Mouse (Mus musculus): ENCODE results near the gene Tnk2. TPM values are rescaled to one million over a fixed set of nuclear protein-coding genes. Genes with fewer than 3 reads are reported as not detected.
A peak's percentile ranks its signal among the peaks of the same experiment; 100 is the strongest.

Gene Tnk2
- polyA plus RNA-seq, 1 experiment from 2014 or later, result 9.2 TPM

GRCm38 (mm10) chr16:32682194-32682593 is 38.5 kb downstream of the Tnk2 start:
- no peaks in the 10 kb centered on the region for H3K27me3 ChIP-seq (ENCODE audit: control insufficient read depth, insufficient read depth, low read length)
- ATAC-seq (ENCODE audit: insufficient number of reproducible peaks, low FRiP score, low TSS enrichment, low read depth), result no peak
- H3K4me3 ChIP-seq (ENCODE audit: low read depth, low read length), result no peak overlapping the region
- H3K27ac ChIP-seq (replicated peaks; ENCODE audit: low read depth, low read length), result no peak overlapping the region
- no peak overlapping the region for H3K9ac ChIP-seq (ENCODE audit: low read length)
- 39% methylated on average over 5 of the region's 5 CpGs for WGBS
- DNase-seq (ENCODE audit: low spot score), result peak; percentile 73
- H3K36me3 ChIP-seq (ENCODE audit: control insufficient read depth, insufficient read depth, low read length), result peaks cover 21% of the 10 kb centered on the region
- no peaks in the 10 kb centered on the region for H3K4me1 ChIP-seq (ENCODE audit: control insufficient read depth, insufficient read depth, low read length)
- no peaks in the 10 kb centered on the region for H3K9me3 ChIP-seq (ENCODE audit: control insufficient read depth, low read length)
- H3K4me2 ChIP-seq (ENCODE audit: low read depth, severe bottlenecking), result no peak overlapping the region

GRCm38 (mm10) chr16:32682841-32683240 is 39.2 kb downstream of the Tnk2 start:
- H3K36me3 ChIP-seq (ENCODE audit: control insufficient read depth, insufficient read depth, low read length), result peaks cover 20% of the 10 kb centered on the region
- H3K27me3 ChIP-seq (ENCODE audit: control insufficient read depth, insufficient read depth, low read length), result no peaks in the 10 kb centered on the region
- WGBS, result 81% methylated on average over 4 of the region's 4 CpGs
- ATAC-seq (ENCODE audit: insufficient number of reproducible peaks, low FRiP score, low TSS enrichment, low read depth), result no peak
- no peak overlapping the region for H3K9ac ChIP-seq (ENCODE audit: low read length)
- no peaks in the 10 kb centered on the region for H3K9me3 ChIP-seq (ENCODE audit: control insufficient read depth, low read length)
- H3K4me3 ChIP-seq (ENCODE audit: low read depth, low read length), result no peak overlapping the region
- H3K4me2 ChIP-seq (ENCODE audit: low read depth, severe bottlenecking), result no peak overlapping the region
- no peaks in the 10 kb centered on the region for H3K4me1 ChIP-seq (ENCODE audit: control insufficient read depth, insufficient read depth, low read length)
- no peak for DNase-seq (ENCODE audit: low spot score)
- H3K27ac ChIP-seq (replicated peaks; ENCODE audit: low read depth, low read length), result no peak overlapping the region

DNA sequence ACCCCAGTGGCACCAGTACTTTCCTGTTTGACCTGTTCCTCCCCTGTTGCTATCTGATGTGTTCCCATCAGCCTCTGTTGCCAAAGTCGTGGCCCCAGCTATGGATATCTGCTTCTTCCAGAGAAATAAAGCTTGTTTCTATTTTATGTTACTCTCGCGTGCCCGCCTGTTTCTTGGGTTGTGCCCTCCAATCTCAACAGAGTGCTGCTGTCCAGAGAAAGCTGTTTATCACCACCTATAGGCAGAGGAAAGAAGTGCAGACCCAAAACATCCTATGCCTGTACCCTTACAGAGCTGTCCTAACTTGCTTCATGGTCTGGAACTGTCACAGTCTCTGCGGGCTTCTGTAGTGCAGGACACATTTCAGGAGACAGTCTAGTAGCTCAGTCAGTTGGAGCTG is 39.7 kb downstream of the Tnk2 start:
- peak; percentile 50 for DNase-seq (ENCODE audit: low spot score)
- Histone ChIP-seq H3K36me3 (ENCODE audit: control insufficient read depth, insufficient read depth, low read length) (peaks cover 20% of the 10 kb centered on the region), H3K4me2 (ENCODE audit: low read depth, severe bottlenecking) (no peak overlapping the region), H3K4me1 (ENCODE audit: control insufficient read depth, insufficient read depth, low read length) (no peaks in the 10 kb centered on the region), H3K27ac (replicated peaks; ENCODE audit: low read depth, low read length) (no peak overlapping the region), H3K4me3 (ENCODE audit: low read depth, low read length) (no peak overlapping the region), H3K9ac (ENCODE audit: low read length) (no peak overlapping the region), H3K27me3 (ENCODE audit: control insufficient read depth, insufficient read depth, low read length) (no peaks in the 10 kb centered on the region), H3K9me3 (ENCODE audit: control insufficient read depth, low read length) (no peaks in the 10 kb centered on the region)
- no peak for ATAC-seq (ENCODE audit: insufficient number of reproducible peaks, low FRiP score, low TSS enrichment, low read depth)
- 64% methylated on average over 5 of the region's 5 CpGs for WGBS

- Histone ChIP-seq H3K9me3 (ENCODE audit: control insufficient read depth, low read length) (no peaks in the 10 kb centered on the region), H3K4me2 (ENCODE audit: low read depth, severe bottlenecking) (no peak overlapping the region), H3K9ac (ENCODE audit: low read length) (no peak overlapping the region), H3K36me3 (ENCODE audit: control insufficient read depth, insufficient read depth, low read length) (peaks cover 11% of the 10 kb centered on the region), H3K27me3 (ENCODE audit: control insufficient read depth, insufficient read depth, low read length) (no peaks in the 10 kb centered on the region), H3K4me3 (ENCODE audit: low read depth, low read length) (no peak overlapping the region), H3K4me1 (ENCODE audit: control insufficient read depth, insufficient read depth, low read length) (no peaks in the 10 kb centered on the region), H3K27ac (replicated peaks; ENCODE audit: low read depth, low read length) (no peak overlapping the region)
- DNase-seq (ENCODE audit: low spot score) (no peak), ATAC-seq (ENCODE audit: insufficient number of reproducible peaks, low FRiP score, low TSS enrichment, low read depth) (no peak)
- WGBS, result 75% methylated on average over 10 of the region's 10 CpGs
These were observed 41.7 kb downstream of the Tnk2 start for GRCm38 (mm10) chr16:32685405-32685804.

GRCm38 (mm10) chr16:32685998-32686397 is 42.3 kb downstream of the Tnk2 start:
- H3K4me1 ChIP-seq (ENCODE audit: control insufficient read depth, insufficient read depth, low read length), result no peaks in the 10 kb centered on the region

GRCm38 (mm10) chr16:32687221-32687620 is 43.5 kb downstream of the Tnk2 start:
- no peak overlapping the region for H3K4me2 ChIP-seq (ENCODE audit: low read depth, severe bottlenecking)
- H3K36me3 ChIP-seq (ENCODE audit: control insufficient read depth, insufficient read depth, low read length), result 0 out of 2 replicates have a peak, but pooled peaks cover 4% of the 10 kb centered on the region
- no peaks in the 10 kb centered on the region for H3K4me1 ChIP-seq (ENCODE audit: control insufficient read depth, insufficient read depth, low read length)
- DNase-seq (ENCODE audit: low spot score) (no peak), ATAC-seq (ENCODE audit: insufficient number of reproducible peaks, low FRiP score, low TSS enrichment, low read depth) (no peak)
- H3K27me3 ChIP-seq (ENCODE audit: control insufficient read depth, insufficient read depth, low read length), result no peaks in the 10 kb centered on the region
- no peak overlapping the region for H3K4me3 ChIP-seq (ENCODE audit: low read depth, low read length)
- WGBS, result 83% methylated on average over 5 of the region's 5 CpGs
- no peak overlapping the region for H3K9ac ChIP-seq (ENCODE audit: low read length)
- no peaks in the 10 kb centered on the region for H3K9me3 ChIP-seq (ENCODE audit: control insufficient read depth, low read length)
- H3K27ac ChIP-seq (replicated peaks; ENCODE audit: low read depth, low read length), result no peak overlapping the region

More at GRCm38 (mm10) chr16:32685998-32686397, 42.3 kb downstream of the Tnk2 start:
- no peak for DNase-seq (ENCODE audit: low spot score)
- H3K9ac ChIP-seq (ENCODE audit: low read length), result no peak overlapping the region
- H3K4me3 ChIP-seq (ENCODE audit: low read depth, low read length), result no peak overlapping the region
- WGBS, result 54% methylated on average over 5 of the region's 5 CpGs
- H3K9me3 ChIP-seq (ENCODE audit: control insufficient read depth, low read length), result no peaks in the 10 kb centered on the region
- H3K4me2 ChIP-seq (ENCODE audit: low read depth, severe bottlenecking), result no peak overlapping the region
- no peak for ATAC-seq (ENCODE audit: insufficient number of reproducible peaks, low FRiP score, low TSS enrichment, low read depth)
- no peaks in the 10 kb centered on the region for H3K27me3 ChIP-seq (ENCODE audit: control insufficient read depth, insufficient read depth, low read length)
- no peak overlapping the region for H3K27ac ChIP-seq (replicated peaks; ENCODE audit: low read depth, low read length)
- peaks cover 8% of the 10 kb centered on the region for H3K36me3 ChIP-seq (ENCODE audit: control insufficient read depth, insufficient read depth, low read length)

DNA sequence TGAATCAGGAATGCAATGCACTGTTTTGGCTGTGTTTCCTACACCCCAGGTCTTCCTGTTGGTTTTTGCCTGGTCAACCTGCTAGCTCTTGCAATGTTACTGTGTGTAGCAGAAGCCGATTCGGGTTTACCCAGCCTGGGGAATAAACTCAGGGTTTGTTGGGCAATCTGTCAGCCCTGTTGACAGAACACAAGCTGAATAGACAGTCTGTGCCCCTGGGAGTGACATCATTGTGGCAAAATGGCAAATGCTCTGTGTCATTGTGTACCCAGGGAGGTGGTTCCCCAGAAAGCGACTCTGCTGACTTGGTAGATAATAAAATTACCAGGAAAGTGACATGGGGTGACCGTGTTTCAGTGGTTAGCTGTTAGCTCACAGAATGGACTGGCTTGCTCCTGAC is 45.1 kb downstream of the Tnk2 start:
- H3K4me1 ChIP-seq (ENCODE audit: control insufficient read depth, insufficient read depth, low read length), result no peaks in the 10 kb centered on the region
- H3K27ac ChIP-seq (replicated peaks; ENCODE audit: low read depth, low read length), result no peak overlapping the region
- no peak for DNase-seq (ENCODE audit: low spot score)
- no peaks in the 10 kb centered on the region for H3K9me3 ChIP-seq (ENCODE audit: control insufficient read depth, low read length)
- 70% methylated on average over 4 of the region's 4 CpGs for WGBS
- no peak overlapping the region for H3K4me2 ChIP-seq (ENCODE audit: low read depth, severe bottlenecking)
- ATAC-seq (ENCODE audit: insufficient number of reproducible peaks, low FRiP score, low TSS enrichment, low read depth), result no peak
- H3K4me3 ChIP-seq (ENCODE audit: low read depth, low read length), result no peak overlapping the region
- no peaks in the 10 kb centered on the region for H3K36me3 ChIP-seq (ENCODE audit: control insufficient read depth, insufficient read depth, low read length)
- H3K27me3 ChIP-seq (ENCODE audit: control insufficient read depth, insufficient read depth, low read length), result no peaks in the 10 kb centered on the region
- no peak overlapping the region for H3K9ac ChIP-seq (ENCODE audit: low read length)

DNA sequence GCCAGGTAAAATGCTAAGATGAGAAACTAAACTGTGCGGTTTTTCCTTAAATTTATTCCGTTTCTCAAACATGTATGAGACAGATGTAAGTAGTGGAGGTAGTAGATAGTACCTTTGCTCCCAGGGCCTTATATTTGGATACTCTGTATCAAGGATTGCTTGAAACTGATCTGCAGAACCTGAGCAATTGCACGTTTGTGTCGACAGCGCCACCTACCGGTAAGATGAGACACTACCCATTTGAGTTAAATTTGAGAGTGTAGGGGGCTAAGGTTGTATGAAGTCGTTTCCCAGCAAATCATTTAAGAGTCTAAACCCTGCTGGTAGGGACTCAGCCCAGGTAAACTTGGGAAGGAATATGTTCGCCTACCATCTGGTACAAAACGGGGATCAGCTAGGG is 45.8 kb downstream of the Tnk2 start:
- Histone ChIP-seq H3K9ac (ENCODE audit: low read length) (no peak overlapping the region), H3K4me2 (ENCODE audit: low read depth, severe bottlenecking) (no peak overlapping the region), H3K4me3 (ENCODE audit: low read depth, low read length) (no peak overlapping the region), H3K27me3 (ENCODE audit: control insufficient read depth, insufficient read depth, low read length) (no peaks in the 10 kb centered on the region), H3K4me1 (ENCODE audit: control insufficient read depth, insufficient read depth, low read length) (no peaks in the 10 kb centered on the region), H3K9me3 (ENCODE audit: control insufficient read depth, low read length) (no peaks in the 10 kb centered on the region), H3K27ac (replicated peaks; ENCODE audit: low read depth, low read length) (no peak overlapping the region), H3K36me3 (ENCODE audit: control insufficient read depth, insufficient read depth, low read length) (no peaks in the 10 kb centered on the region)
- ATAC-seq (ENCODE audit: insufficient number of reproducible peaks, low FRiP score, low TSS enrichment, low read depth), result no peak
- whole genome bisulfite sequencing, result 5% methylated on average over 9 of the region's 9 CpGs
- DNase-seq (ENCODE audit: low spot score), result peak; percentile 84

DNA sequence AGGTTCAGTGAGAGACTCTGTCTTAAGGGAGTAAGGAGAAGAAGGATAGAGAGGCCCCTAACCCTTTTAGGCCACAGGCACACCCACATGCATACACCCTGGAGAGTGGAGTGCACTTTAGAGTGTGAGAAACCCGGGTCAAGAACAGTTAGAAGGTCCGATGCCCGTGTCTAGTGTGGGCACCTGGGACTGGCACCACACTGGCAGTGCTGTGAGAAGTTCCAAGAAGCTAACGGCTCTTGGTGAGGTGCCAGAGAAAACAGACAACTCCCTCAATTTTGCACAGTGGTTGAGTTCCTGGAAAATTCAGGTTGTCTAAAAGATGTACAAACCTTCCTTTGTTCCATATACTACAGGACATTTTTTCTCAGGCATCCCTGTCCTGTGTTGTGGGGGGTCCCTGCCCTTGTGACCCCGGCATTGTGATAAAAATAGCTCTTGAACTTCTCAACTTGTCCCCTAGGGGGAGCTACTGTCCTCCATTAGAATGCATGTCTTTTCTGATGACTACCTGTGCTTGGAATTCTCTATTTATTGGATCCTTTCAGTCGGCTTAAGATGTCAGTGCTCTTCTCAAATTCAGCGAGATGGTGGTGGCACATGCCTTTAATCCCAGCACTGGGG is 53.3 kb downstream of the Tnk2 start:
- no peaks in the 10 kb centered on the region for H3K9me3 ChIP-seq (ENCODE audit: control insufficient read depth, low read length)
- H3K9ac ChIP-seq (ENCODE audit: low read length), result no peak overlapping the region
- no peak overlapping the region for H3K27ac ChIP-seq (replicated peaks; ENCODE audit: low read depth, low read length)
- no peak overlapping the region for H3K4me3 ChIP-seq (ENCODE audit: low read depth, low read length)
- no peaks in the 10 kb centered on the region for H3K4me1 ChIP-seq (ENCODE audit: control insufficient read depth, insufficient read depth, low read length)
- no peak overlapping the region for H3K4me2 ChIP-seq (ENCODE audit: low read depth, severe bottlenecking)
- ATAC-seq (ENCODE audit: insufficient number of reproducible peaks, low FRiP score, low TSS enrichment, low read depth) (no peak), DNase-seq (ENCODE audit: low spot score) (peak; percentile 55)
- no peaks in the 10 kb centered on the region for H3K36me3 ChIP-seq (ENCODE audit: control insufficient read depth, insufficient read depth, low read length)
- H3K27me3 ChIP-seq (ENCODE audit: control insufficient read depth, insufficient read depth, low read length), result no peaks in the 10 kb centered on the region
- 41% methylated on average over 7 of the region's 7 CpGs for WGBS
